Mouse (Mus musculus) layer of hippocampus, postnatal 14 days (tissue): Measurements from ENCODE around the gene Trappc2l. TPM values are rescaled to one million over a fixed set of nuclear protein-coding genes. Genes with fewer than 3 reads are reported as not detected.
A peak's percentile ranks its signal among the peaks of the same experiment; 100 is the strongest.
"Not testable (repeated sequence)": the region's sequence is repeated elsewhere in the genome, so short reads cannot be mapped to it uniquely, and the experiment has no call there.

Experiments used
- DNase-seq, 2 experiments: peaks; one replicate each; pipeline ENCODE4 v3.0.0; 2021 to 2022; ENCODE audit warnings: low spot score in 2 of 2, mixed read lengths in 1 of 2
- total RNA-seq, 2 experiments: library from RNA; stranded (reverse); gene quantifications; 2 replicates each; pipeline ENCODE4 v1.2.3; 2021

Trappc2l gene
- total RNA-seq, 2 experiments from 2014 or later = 75.0 to 78.4 TPM

GRCm38 (mm10) chr8:122623844-122624642 is 12.6 kb downstream of the Trappc2l start:
- no peak for DNase-seq

- no peak for DNase-seq
These were observed 13.2 kb downstream of the Trappc2l start for GRCm38 (mm10) chr8:122624653-122625052.

- DNase-seq = no peak
These were observed 14.4 kb downstream of the Trappc2l start for GRCm38 (mm10) chr8:122625811-122626210.

GRCm38 (mm10) chr8:122626896-122627295 is 15.5 kb downstream of the Trappc2l start:
- DNase-seq = no peak

- DNase-seq = no peak
These were observed 17.9 kb downstream of the Trappc2l start for GRCm38 (mm10) chr8:122629388-122629787.

GRCm38 (mm10) chr8:122630696-122631095 is 19.3 kb downstream of the Trappc2l start:
- no peak for DNase-seq

- not testable (repeated sequence) for DNase-seq
These were observed 20.7 kb downstream of the Trappc2l start for GRCm38 (mm10) chr8:122632134-122632533.

- no peak for DNase-seq
These were observed 21.8 kb downstream of the Trappc2l start for GRCm38 (mm10) chr8:122633205-122633604.

GRCm38 (mm10) chr8:122635878-122636802 is 24.7 kb downstream of the Trappc2l start:
- DNase-seq = no peak

- peak in 1 of 2 experiments; percentile 22 for DNase-seq
These were observed 25.3 kb downstream of the Trappc2l start for GRCm38 (mm10) chr8:122636803-122637175.

GRCm38 (mm10) chr8:122637230-122637629 is 25.8 kb downstream of the Trappc2l start:
- no peak for DNase-seq

- DNase-seq = no peak
These were observed 27.2 kb downstream of the Trappc2l start for GRCm38 (mm10) chr8:122638601-122639000.

GRCm38 (mm10) chr8:122639521-122640248 is 28.2 kb downstream of the Trappc2l start:
- DNase-seq = peak; percentile 55 to 73

- DNase-seq = no peak
These were observed 29.4 kb downstream of the Trappc2l start for GRCm38 (mm10) chr8:122640825-122641224.

- DNase-seq = peak; percentile 66 to 85
These were observed 30.0 kb downstream of the Trappc2l start for GRCm38 (mm10) chr8:122641406-122641805.

GRCm38 (mm10) chr8:122642071-122642470 is 30.6 kb downstream of the Trappc2l start:
- DNase-seq = no peak

- no peak for DNase-seq
These were observed 32.9 kb downstream of the Trappc2l start for GRCm38 (mm10) chr8:122644175-122644954.

- no peak for DNase-seq
These were observed 34.9 kb downstream of the Trappc2l start for GRCm38 (mm10) chr8:122646337-122646736.

- no peak for DNase-seq
These were observed 36.9 kb downstream of the Trappc2l start for GRCm38 (mm10) chr8:122648192-122648970.
